Mouse (Mus musculus) midbrain, postnatal 0 days (tissue): ENCODE results near the gene Nedd4. TPM values are rescaled to one million over a fixed set of nuclear protein-coding genes. Genes with fewer than 3 reads are reported as not detected.

ENCODE experiments used
- ATAC-seq: fragments of 200-750 bp; cut with Nextera tagmentation; 2 replicates; pipeline ENCODE4 v1.8.0; 2017; ENCODE audit warnings: moderate number of reproducible peaks, mild to moderate bottlenecking, moderate TSS enrichment, moderate library complexity; ENCODE audit not compliant: low FRiP score
- DNase-seq: peaks from one replicate; pipeline ENCODE4 v3.0.0-alpha.2; 2015; ENCODE audit warnings: low spot score
- H3K27ac ChIP-seq: fragments of 300-500 bp; sonication (generic); 2 replicates; pipeline ENCODE4 v1.5.1; 2014; ENCODE audit warnings: low read depth, mild to moderate bottlenecking, low read length, mixed read lengths
- H3K27me3 ChIP-seq: fragments of 300-500 bp; sonication (generic); 2 replicates; pipeline ENCODE4 v1.6.1; 2014; ENCODE audit warnings: low read length, control low read depth, mixed read lengths; ENCODE audit not compliant: insufficient read depth
- H3K36me3 ChIP-seq: fragments of 300-500 bp; sonication (generic); 2 replicates; pipeline ENCODE4 v1.6.1; 2014; ENCODE audit warnings: low read length, control low read depth, mixed read lengths; ENCODE audit not compliant: insufficient read depth
- H3K4me1 ChIP-seq: fragments of 300-500 bp; sonication (generic); 2 replicates; pipeline ENCODE4 v1.6.1; 2014; ENCODE audit warnings: mild to moderate bottlenecking, control low read depth, antibody characterized with exemption, low read length, mixed read lengths; ENCODE audit not compliant: insufficient read depth
- H3K4me2 ChIP-seq: fragments of 300-500 bp; sonication (generic); 2 replicates; pipeline ENCODE4 v1.6.1; 2014; ENCODE audit warnings: low read depth, mild to moderate bottlenecking, low read length, mixed read lengths; ENCODE audit not compliant: poor library complexity, severe bottlenecking
- H3K4me3 ChIP-seq: fragments of 300-500 bp; sonication (generic); 2 replicates; pipeline ENCODE4 v1.5.1; 2014; ENCODE audit warnings: low read depth, mild to moderate bottlenecking, low read length, moderate library complexity
- H3K9ac ChIP-seq: fragments of 300-500 bp; sonication (generic); replicated peaks from 2 replicates; pipeline ENCODE4 v1.6.1; 2014; ENCODE audit warnings: mild to moderate bottlenecking, low read length, moderate library complexity, mixed read lengths; ENCODE audit not compliant: poor library complexity, severe bottlenecking
- H3K9me3 ChIP-seq: fragments of 300-500 bp; sonication (generic); 2 replicates; pipeline ENCODE4 v1.6.1; 2016; ENCODE audit warnings: low read length, control low read depth
- CTCF ChIP-seq: IDR thresholded peaks from 2 replicates; pipeline ENCODE4 v1.5.1; 2016; ENCODE audit warnings: antibody characterized with exemption, mild to moderate bottlenecking
- WGBS: fragments of 180-500 bp; shearing (Covaris S2); extraction: QIAGEN DNeasy Blood & Tissue Kit; methylation state at CpG from one replicate; pipeline ENCODE4 v1.1.7; 2014; 5-methylcytosine and 5-hydroxymethylcytosine counted together
- polyA plus RNA-seq: library from polyadenylated mRNA; unstranded; fragments of >200 nt; fragmentation: Nextera tagmentation; extraction: Ambion mirVana; gene quantifications from 2 replicates; pipeline ENCODE4 v1.2.1, GENCODE M21; 2015
- total RNA-seq: library from RNA; depleted of rRNA; stranded (reverse); fragments of >200 nt; gene quantifications from 2 replicates; pipeline ENCODE4 v1.2.3, GENCODE M21; 2014

Gene Nedd4
- total and polyA plus RNA-seq, 2 experiments from 2014 or later, result 321 to 432 TPM

GRCm38 (mm10) chr9:72699702-72700101 is 37.6 kb downstream of the Nedd4 start:
- Histone ChIP-seq H3K4me2 (no peak overlapping the region), H3K27ac (peak overlapping the region; percentile 62), H3K27me3 (no peaks in the 10 kb centered on the region), H3K9me3 (no peaks in the 10 kb centered on the region), H3K4me1 (peaks cover 15% of the 10 kb centered on the region; the same call in 1 of the 2 replicates), H3K4me3 (no peak overlapping the region), H3K9ac (no peak overlapping the region), H3K36me3 (peaks cover 5% of the 10 kb centered on the region; the same call in 1 of the 2 replicates)
- no peak for TF ChIP-seq CTCF
- WGBS, result 69% methylated on average over 3 of the region's 3 CpGs
- ATAC-seq, result no peak
- no peak for DNase-seq

- TF ChIP-seq CTCF, result no peak
- no peak overlapping the region for H3K9ac ChIP-seq
- 66% methylated on average over 8 of the region's 8 CpGs for WGBS
- ATAC-seq, result no peak
- no peak overlapping the region for H3K4me2 ChIP-seq
- no peak overlapping the region for H3K27ac ChIP-seq
- no peak overlapping the region for H3K4me3 ChIP-seq
- no peaks in the 10 kb centered on the region for H3K27me3 ChIP-seq
- DNase-seq, result no peak
- H3K4me1 ChIP-seq, result peaks cover 13% of the 10 kb centered on the region; the same call in 1 of the 2 replicates
- peaks cover 5% of the 10 kb centered on the region; the same call in 1 of the 2 replicates for H3K36me3 ChIP-seq
- no peaks in the 10 kb centered on the region for H3K9me3 ChIP-seq
These were observed 39.3 kb downstream of the Nedd4 start for GRCm38 (mm10) chr9:72701441-72701840.

- no peak for TF ChIP-seq CTCF
- peaks cover 5% of the 10 kb centered on the region; the same call in 1 of the 2 replicates for H3K36me3 ChIP-seq
- DNase-seq, result peak; percentile 40
These were observed 39.9 kb downstream of the Nedd4 start for GRCm38 (mm10) chr9:72702075-72702474.

GRCm38 (mm10) chr9:72703142-72703541 is 41.0 kb downstream of the Nedd4 start:
- H3K4me3 ChIP-seq, result no peak overlapping the region
- ATAC-seq (no peak), DNase-seq (no peak)
- H3K4me2 ChIP-seq, result no peak overlapping the region
- H3K9me3 ChIP-seq, result no peaks in the 10 kb centered on the region
- peaks cover 13% of the 10 kb centered on the region; the same call in 1 of the 2 replicates for H3K4me1 ChIP-seq
- peaks cover 4% of the 10 kb centered on the region; the same call in 1 of the 2 replicates for H3K36me3 ChIP-seq
- no peak overlapping the region; the same call in 1 of the 2 replicates for H3K27ac ChIP-seq
- 91% methylated on average over 4 of the region's 4 CpGs for WGBS
- TF ChIP-seq CTCF, result no peak
- H3K9ac ChIP-seq, result no peak overlapping the region
- H3K27me3 ChIP-seq, result no peaks in the 10 kb centered on the region

More at GRCm38 (mm10) chr9:72702075-72702474, 39.9 kb downstream of the Nedd4 start:
- ATAC-seq, result no peak
- Histone ChIP-seq H3K4me2 (no peak overlapping the region), H3K4me3 (no peak overlapping the region), H3K9ac (no peak overlapping the region), H3K4me1 (peaks cover 13% of the 10 kb centered on the region; the same call in 1 of the 2 replicates), H3K27ac (no peak overlapping the region), H3K27me3 (no peaks in the 10 kb centered on the region), H3K9me3 (no peaks in the 10 kb centered on the region)
- WGBS, result 40% methylated on average over 2 of the region's 2 CpGs

- H3K9me3 ChIP-seq, result no peaks in the 10 kb centered on the region
- H3K4me2 ChIP-seq, result no peak overlapping the region
- 77% methylated on average over 6 of the region's 6 CpGs for WGBS
- no peak overlapping the region for H3K9ac ChIP-seq
- H3K27me3 ChIP-seq, result no peaks in the 10 kb centered on the region
- H3K27ac ChIP-seq, result no peak overlapping the region
- peaks cover 10% of the 10 kb centered on the region; the same call in 1 of the 2 replicates for H3K4me1 ChIP-seq
- DNase-seq (no peak), ATAC-seq (no peak)
- TF ChIP-seq CTCF, result no peak
- H3K4me3 ChIP-seq, result no peak overlapping the region
- no peaks in the 10 kb centered on the region for H3K36me3 ChIP-seq
These were observed 41.6 kb downstream of the Nedd4 start for GRCm38 (mm10) chr9:72703754-72704153.

GRCm38 (mm10) chr9:72705270-72705669 is 43.1 kb downstream of the Nedd4 start:
- WGBS, result 87% methylated on average over 2 of the region's 2 CpGs
- H3K36me3 ChIP-seq, result peaks cover 10% of the 10 kb centered on the region
- no peak for TF ChIP-seq CTCF

More at GRCm38 (mm10) chr9:72705270-72705669, 43.1 kb downstream of the Nedd4 start:
- H3K9ac ChIP-seq, result no peak overlapping the region
- H3K4me1 ChIP-seq, result 0 out of 2 replicates have a peak, but pooled peaks cover under 1% of the 10 kb centered on the region
- no peak for DNase-seq
- H3K9me3 ChIP-seq, result no peaks in the 10 kb centered on the region
- no peak overlapping the region for H3K4me2 ChIP-seq
- H3K27me3 ChIP-seq, result no peaks in the 10 kb centered on the region
- no peak overlapping the region for H3K4me3 ChIP-seq
- ATAC-seq, result no peak
- H3K27ac ChIP-seq, result no peak overlapping the region
